Mouse (Mus musculus): ENCODE measurements at regions not wholly inside any gene's neighbourhood (a gene's known extent, or its start where the extent isn't known, plus 50 kb on each side); places are given as distances from the start of the nearest gene placed in this dataset.

- TF ChIP-seq GATA1 (IDR thresholded peaks at IDR 0.05; ENCODE audit: borderline replicate concordance, low read length) (no peak), FLI1 (IDR thresholded peaks at IDR 0.05; ENCODE audit: low read length) (no peak)
These were observed 312.1 kb upstream of the Dio3 start for GRCm38 (mm10) chr12:109966776-109967175.
